Mouse (Mus musculus) heart, adult 11 months (tissue): ENCODE measurements around the gene Gm4070.
"Not testable (repeated sequence)": the region's sequence is repeated elsewhere in the genome, so short reads cannot be mapped to it uniquely, and the experiment has no call there.

Experiments
- DNase-seq: peaks from one replicate; pipeline ENCODE4 v3.0.0; 2022

Gene Gm4070

GRCm38 (mm10) chr7:105953812-105954211 lies at the start of gene Gm4070:
Gene Gm4070, minus strand, starts transcription at chr7:105953967.
- DNase-seq = peak; percentile 93

GRCm38 (mm10) chr7:105954540-105954939 lies 773 bp upstream of the Gm4070 start:
- not testable (repeated sequence) for DNase-seq

- DNase-seq = not testable (repeated sequence)
These were observed 1.4 kb downstream of the Gm4070 start for GRCm38 (mm10) chr7:105952408-105952807.

GRCm38 (mm10) chr7:105945238-105945637 lies 8.5 kb downstream of the Gm4070 start:
- not testable (repeated sequence) for DNase-seq

GRCm38 (mm10) chr7:105932132-105932531 lies 21.6 kb downstream of the Gm4070 start:
- not testable (repeated sequence) for DNase-seq

GRCm38 (mm10) chr7:105883588-105884336 lies 70.0 kb downstream of the Gm4070 start:
- DNase-seq = not testable (repeated sequence)

GRCm38 (mm10) chr7:105879717-105880484 lies 73.9 kb downstream of the Gm4070 start:
- DNase-seq = not testable (repeated sequence)

GRCm38 (mm10) chr7:105855718-105856560 lies 97.8 kb downstream of the Gm4070 start:
- not testable (repeated sequence) for DNase-seq
